In genomic region chr7:76392941-76393817, GRCm38 (mm10) we compare ENCODE assay signal across 8 mouse cellular contexts.
A peak's percentile ranks its signal among the peaks of the same experiment; 100 is the strongest.
DNase-seq lines count a peak whose midpoint lies in the region; ATAC-seq and TF ChIP-seq lines count a peak whose summit lies in the region.

No protein-coding gene starts in this region.

- no peaks in the 10 kb centered on the region for H3K9me3 ChIP-seq in MEL (replicated peaks; ENCODE audit: insufficient read depth, low read length)
- H3K9me3 ChIP-seq in forebrain, postnatal 0 days (ENCODE audit: low read length): no peaks in the 10 kb centered on the region
- H3K9me3 ChIP-seq in hindbrain, embryonic 10.5 days: no peaks in the 10 kb centered on the region

- no peak overlapping the region for H3K9ac ChIP-seq in MEL (ENCODE audit: control insufficient read depth, low read depth, low read length, poor library complexity, severe bottlenecking)
- peak overlapping the region; percentile 31 for H3K9ac ChIP-seq in forebrain, postnatal 0 days

- peak; percentile 27 for TF ChIP-seq RAD21 in MEL (IDR thresholded peaks at IDR 0.05; ENCODE audit: low read depth, low read length)

- no peak for TF ChIP-seq EP300 in MEL (IDR thresholded peaks at IDR 0.05; ENCODE audit: low read depth in 1 of 2, low read length in 2 of 2)

- H3K4me2 ChIP-seq in forebrain, postnatal 0 days (ENCODE audit: low read depth): peak overlapping the region; percentile 51

- no peak overlapping the region for H3K27ac ChIP-seq in MEL (ENCODE audit: control insufficient read depth, low read depth, low read length)
- H3K27ac ChIP-seq in forebrain, postnatal 0 days (ENCODE audit: low read depth, low read length): peak overlapping the region; percentile 54
- H3K27ac ChIP-seq in hindbrain, embryonic 10.5 days: peak overlapping the region; percentile 74
- peak overlapping the region; percentile 52; the same call in 1 of the 2 replicates for H3K27ac ChIP-seq in olfactory bulb, adult 2 months (ENCODE audit: insufficient read depth, low read depth, low read length)

- no peaks in the 10 kb centered on the region for H3K4me1 ChIP-seq in MEL (ENCODE audit: control insufficient read depth in 1 of 2, insufficient read depth in 2 of 2, low read length in 2 of 2)
- 0 out of 2 replicates have a peak, but pooled peaks cover 3% of the 10 kb centered on the region for H3K4me1 ChIP-seq in forebrain, postnatal 0 days (ENCODE audit: insufficient read depth)
- H3K4me1 ChIP-seq in hindbrain, embryonic 10.5 days (replicated peaks): peaks cover 16% of the 10 kb centered on the region
- H3K4me1 ChIP-seq in lung, adult 2 months (ENCODE audit: control insufficient read depth, insufficient read depth, low read length): no peaks in the 10 kb centered on the region
- H3K4me1 ChIP-seq in olfactory bulb, adult 2 months (ENCODE audit: control insufficient read depth, insufficient read depth, low read length): peaks cover 7% of the 10 kb centered on the region

- peak; percentile 87 for ATAC-seq in forebrain, postnatal 0 days

- no peak overlapping the region for H3K4me3 ChIP-seq in MEL (ENCODE audit: control insufficient read depth in 1 of 2, insufficient read depth in 1 of 2, low read depth in 2 of 2, low read length in 2 of 2)
- H3K4me3 ChIP-seq in forebrain, postnatal 0 days (ENCODE audit: low read depth, low read length): peak overlapping the region; percentile 33
- peak overlapping the region; percentile 44 for H3K4me3 ChIP-seq in hindbrain, embryonic 10.5 days
- no peak overlapping the region for H3K4me3 ChIP-seq in lung, adult 2 months (replicated peaks; ENCODE audit: extremely low read depth, low read depth, low read length)
- peak overlapping the region; percentile 31; the same call in 1 of the 2 replicates for H3K4me3 ChIP-seq in olfactory bulb, adult 2 months (ENCODE audit: insufficient read depth, low read depth, low read length)

- no peaks in the 10 kb centered on the region for H3K27me3 ChIP-seq in MEL (ENCODE audit: control insufficient read depth in 1 of 2, insufficient read depth in 2 of 2, low read length in 2 of 2)
- no peaks in the 10 kb centered on the region for H3K27me3 ChIP-seq in forebrain, postnatal 0 days (ENCODE audit: insufficient read depth, low read length)
- H3K27me3 ChIP-seq in hindbrain, embryonic 10.5 days (ENCODE audit: insufficient read depth, poor library complexity, severe bottlenecking): peaks cover 10% of the 10 kb centered on the region

- DNase-seq in MEL (ENCODE audit: low read depth, low spot score): peak; percentile 1
- DNase-seq in cerebellum, adult 11-12 months: peak; percentile 17
- peak; percentile 91 for DNase-seq in forebrain, postnatal 0 days
- peak; percentile 78 for DNase-seq in hindbrain, embryonic 10.5 days (ENCODE audit: low spot score)
- peak; percentile 76 to 85 for DNase-seq in layer of hippocampus, adult 8-10 months (ENCODE audit: low spot score in 2 of 2)
- peak; percentile 34 for DNase-seq in lung, adult 2 months
- peak; percentile 59 for DNase-seq in thymus, postnatal 4 days

- WGBS in forebrain, postnatal 0 days: 5% methylated on average over 15 of the region's 15 CpGs
- WGBS in hindbrain, embryonic 10.5 days: 7% methylated on average over 15 of the region's 15 CpGs
- 16% methylated on average over 15 of the region's 15 CpGs for WGBS in lung, adult 2 months
- WGBS in olfactory bulb, adult 2 months: 3% methylated on average over 15 of the region's 15 CpGs

- peak in 2 of 3 experiments; percentile 21 to 26; a peak in 4 of 6 replicates for TF ChIP-seq CTCF in MEL (IDR thresholded peaks at IDR 0.05 in 2 of 3, conservative IDR thresholded peaks at IDR 0.05 in 1 of 3; ENCODE audit: control insufficient read depth in 1 of 3, insufficient read depth in 1 of 3, low read depth in 2 of 3, low read length in 3 of 3, poor library complexity in 1 of 3, severe bottlenecking in 1 of 3)
- peak; percentile 92 for TF ChIP-seq CTCF in forebrain, postnatal 0 days (IDR thresholded peaks at IDR 0.05; ENCODE audit: low read depth)
- TF ChIP-seq CTCF in lung, adult 2 months (IDR thresholded peaks at IDR 0.05; ENCODE audit: insufficient read depth, low read length): peak; percentile 62
- TF ChIP-seq CTCF in olfactory bulb, adult 2 months (IDR thresholded peaks at IDR 0.05; ENCODE audit: insufficient read depth, low read depth, low read length): no peak

- no peak for TF ChIP-seq POLR2A in MEL (IDR thresholded peaks at IDR 0.05; ENCODE audit: control insufficient read depth in 1 of 2, insufficient read depth in 1 of 2, low read depth in 1 of 2, low read length in 2 of 2, poor library complexity in 1 of 2)
- TF ChIP-seq POLR2A in lung, adult 2 months (IDR thresholded peaks at IDR 0.05; ENCODE audit: borderline replicate concordance, extremely low read depth, low read depth, low read length): no peak
- no peak for TF ChIP-seq POLR2A in olfactory bulb, adult 2 months (IDR thresholded peaks at IDR 0.05; ENCODE audit: insufficient read depth, low read depth, low read length)

- H3K79me2 ChIP-seq in MEL (ENCODE audit: control insufficient read depth, insufficient read depth, low read length, poor library complexity): no peaks in the 10 kb centered on the region

- H3K36me3 ChIP-seq in MEL (ENCODE audit: control insufficient read depth in 1 of 2, insufficient read depth in 2 of 2, low read length in 2 of 2): no peaks in the 10 kb centered on the region
- no peaks in the 10 kb centered on the region for H3K36me3 ChIP-seq in forebrain, postnatal 0 days (ENCODE audit: insufficient read depth)
- H3K36me3 ChIP-seq in hindbrain, embryonic 10.5 days: no peaks in the 10 kb centered on the region

TF ChIP-seq in MEL, 35 proteins besides CTCF, POLR2A, EP300 and RAD21:
- TF ChIP-seq ELF1 (IDR thresholded peaks at IDR 0.05; ENCODE audit: low read depth, low read length): no peak
- TF ChIP-seq MYB (IDR thresholded peaks at IDR 0.05; ENCODE audit: low read depth, low read length): no peak
- no peak for TF ChIP-seq TAL1 (IDR thresholded peaks at IDR 0.05; ENCODE audit: low read length)
- no peak for TF ChIP-seq TCF12 (IDR thresholded peaks at IDR 0.05; ENCODE audit: low read depth, low read length)
- no peak for TF ChIP-seq ZNF384 (IDR thresholded peaks at IDR 0.05; ENCODE audit: low read depth, low read length)

Comparison
In these comparisons a context has a peak if more than half of its experiments do, and no peak if none do; other contexts are left out.
1. DNase-seq: peak in every context shown above with its lines; median percentile 91 in forebrain, postnatal 0 days; 80 in layer of hippocampus, adult 8-10 months; 78 in hindbrain, embryonic 10.5 days; 59 in thymus, postnatal 4 days; 34 in lung, adult 2 months; 17 in cerebellum, adult 11-12 months; 1 in MEL.
2. H3K4me3 ChIP-seq: peak in forebrain, postnatal 0 days (single experiment), hindbrain, embryonic 10.5 days (single experiment) and olfactory bulb, adult 2 months (single experiment); none in MEL (0 of 2) and lung, adult 2 months (single experiment).